Mouse (Mus musculus): Measurements from ENCODE around the gene Dido1.

The Dido1 gene

GRCm38 (mm10) chr2:180678609-180679140 lies 31.1 kb downstream of the Dido1 start:
- peak; percentile 60 to 69 for DNase-seq

GRCm38 (mm10) chr2:180676706-180677105 lies 33.1 kb downstream of the Dido1 start:
- no peak for DNase-seq

GRCm38 (mm10) chr2:180662008-180662407 lies 47.8 kb downstream of the Dido1 start:
- DNase-seq = no peak

- DNase-seq = no peak
Observed at GRCm38 (mm10) chr2:180660521-180660920, 49.3 kb downstream of the Dido1 start.

- peak; percentile 12 to 42 for DNase-seq
Observed at GRCm38 (mm10) chr2:180659353-180660150, 50.2 kb downstream of the Dido1 start.

GRCm38 (mm10) chr2:180658381-180658780 lies 51.4 kb downstream of the Dido1 start:
- DNase-seq = no peak

GRCm38 (mm10) chr2:180657394-180658013 lies 52.3 kb downstream of the Dido1 start:
- DNase-seq = peak; percentile 68 to 70

- DNase-seq = no peak
Observed at GRCm38 (mm10) chr2:180655150-180655549, 54.6 kb downstream of the Dido1 start.

GRCm38 (mm10) chr2:180654666-180655065 lies 55.1 kb downstream of the Dido1 start:
- no peak for DNase-seq

- DNase-seq = no peak
Observed at GRCm38 (mm10) chr2:180646841-180647240, 63.0 kb downstream of the Dido1 start.

- DNase-seq = no peak
Observed at GRCm38 (mm10) chr2:180643626-180644025, 66.2 kb downstream of the Dido1 start.

- no peak for DNase-seq
Observed at GRCm38 (mm10) chr2:180642555-180643260, 67.1 kb downstream of the Dido1 start, which contains the start of gene Tcfl5. Gene Tcfl5 (minus strand): TSS chr2:180642708.

- no peak for DNase-seq
Observed at GRCm38 (mm10) chr2:180641576-180642554, 67.9 kb downstream of the Dido1 start.

- DNase-seq = no peak
Observed at GRCm38 (mm10) chr2:180611882-180612281, 97.9 kb downstream of the Dido1 start.

- DNase-seq = no peak
Observed at GRCm38 (mm10) chr2:180610283-180610682, 99.5 kb downstream of the Dido1 start.

All from cerebellum, adult 18-20 months (tissue).